Mouse (Mus musculus): Measurements from ENCODE around the gene Tesc.

The Tesc gene

GRCm38 (mm10) chr5:118042599-118042998 lies 15.1 kb downstream of the Tesc start:
- in situ Hi-C loops (cut with MseI, MboI): no loop called here

- in situ Hi-C loops (cut with MseI, MboI): no loop called here
These were observed 16.2 kb downstream of the Tesc start for GRCm38 (mm10) chr5:118043761-118044160.

- in situ Hi-C loops (cut with MseI, MboI): no loop called here
These were observed 17.4 kb downstream of the Tesc start for GRCm38 (mm10) chr5:118044907-118045306.

GRCm38 (mm10) chr5:118045385-118045784 lies 17.8 kb downstream of the Tesc start:
- in situ Hi-C loops (cut with MseI, MboI): no loop called here

GRCm38 (mm10) chr5:118047091-118047757 lies 19.7 kb downstream of the Tesc start:
- in situ Hi-C loops (cut with MseI, MboI): no loop called here

GRCm38 (mm10) chr5:118048412-118048811 lies 20.9 kb downstream of the Tesc start:
- in situ Hi-C loops (cut with MseI, MboI): no loop called here

GRCm38 (mm10) chr5:118048928-118049327 lies 21.4 kb downstream of the Tesc start:
- in situ Hi-C loops (cut with MseI, MboI): no loop called here

GRCm38 (mm10) chr5:118050743-118051142 lies 23.2 kb downstream of the Tesc start:
- in situ Hi-C loops (cut with MseI, MboI): no loop called here

GRCm38 (mm10) chr5:118051981-118052662 lies 24.6 kb downstream of the Tesc start:
- in situ Hi-C loops (cut with MseI, MboI): no loop called here

GRCm38 (mm10) chr5:118053205-118053604 lies 25.7 kb downstream of the Tesc start:
- in situ Hi-C loops (cut with MseI, MboI): no loop called here

- in situ Hi-C loops (cut with MseI, MboI): no loop called here
These were observed 30.1 kb downstream of the Tesc start for GRCm38 (mm10) chr5:118057508-118058111.

- in situ Hi-C loops (cut with MseI, MboI): no loop called here
These were observed 31.3 kb downstream of the Tesc start for GRCm38 (mm10) chr5:118058858-118059257.

GRCm38 (mm10) chr5:118059646-118060045 lies 32.1 kb downstream of the Tesc start:
- in situ Hi-C loops (cut with MseI, MboI): no loop called here

- in situ Hi-C loops (cut with MseI, MboI): no loop called here
These were observed 33.8 kb downstream of the Tesc start for GRCm38 (mm10) chr5:118061391-118061790.

GRCm38 (mm10) chr5:118063181-118063621 lies 35.7 kb downstream of the Tesc start:
- in situ Hi-C loops (cut with MseI, MboI): no loop called here

GRCm38 (mm10) chr5:118064284-118064901 lies 36.9 kb downstream of the Tesc start:
- in situ Hi-C loops (cut with MseI, MboI): no loop called here

GRCm38 (mm10) chr5:118065516-118066255 lies 38.1 kb downstream of the Tesc start:
- in situ Hi-C loops (cut with MseI, MboI): no loop called here

- in situ Hi-C loops (cut with MseI, MboI): no loop called here
These were observed 39.3 kb downstream of the Tesc start for GRCm38 (mm10) chr5:118066828-118067227.

- in situ Hi-C loops (cut with MseI, MboI): no loop called here
These were observed 40.0 kb downstream of the Tesc start for GRCm38 (mm10) chr5:118067572-118067971.

- in situ Hi-C loops (cut with MseI, MboI): no loop called here
These were observed 40.5 kb downstream of the Tesc start for GRCm38 (mm10) chr5:118067984-118068494.

- in situ Hi-C loops (cut with MseI, MboI): no loop called here
These were observed 41.8 kb downstream of the Tesc start for GRCm38 (mm10) chr5:118069315-118069714.
